Mouse (Mus musculus) sigmoid colon, adult 10 weeks (tissue): ENCODE results near the gene Ms4a7. TPM values are rescaled to one million over a fixed set of nuclear protein-coding genes. Genes with fewer than 3 reads are reported as not detected.

Source experiments
- polyA plus RNA-seq: library from polyadenylated mRNA; stranded (reverse); fragments of 350-450 nt; fragmentation: Illumina TruSeq; extraction: RNeasy Lipid Tissue Mini Kit (QIAGEN cat#74804); gene quantifications from one replicate; pipeline ENCODE4 v1.2.3, GENCODE M21; 2014; ENCODE audit warnings: low read depth, low replicate concordance

The Ms4a7 gene
- 24.3 TPM for polyA plus RNA-seq

DNA sequence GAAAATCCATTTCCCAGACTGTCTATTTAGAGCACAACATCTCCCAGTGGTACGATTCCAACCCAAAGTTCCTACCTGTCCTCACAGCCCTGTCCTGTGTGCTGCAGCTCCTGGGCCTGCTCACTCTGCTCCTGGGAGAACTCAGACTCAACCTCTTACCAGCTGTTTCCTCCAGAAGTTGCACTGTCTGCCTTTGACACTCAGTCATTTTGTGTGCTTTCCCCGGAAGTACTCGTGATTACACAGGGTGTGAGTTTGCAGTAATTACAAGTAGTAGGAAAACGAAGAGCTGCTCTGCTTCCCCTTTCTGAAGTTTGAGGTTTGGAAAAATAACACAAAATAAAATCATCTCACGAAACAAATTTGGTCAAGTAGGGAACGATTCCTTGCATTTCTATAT lies at the start of gene Ms4a7:
Ms4a7 (minus strand) TSS at position 215 of the 400 bp plus-strand sequence.

GRCm38 (mm10) chr19:11375273-11375672 lies 39.3 kb upstream of the Ms4a7 start, which contains the start of gene Ms4a4a:
TSS of gene Ms4a4a (plus strand) at chr19:11375523.

DNA sequence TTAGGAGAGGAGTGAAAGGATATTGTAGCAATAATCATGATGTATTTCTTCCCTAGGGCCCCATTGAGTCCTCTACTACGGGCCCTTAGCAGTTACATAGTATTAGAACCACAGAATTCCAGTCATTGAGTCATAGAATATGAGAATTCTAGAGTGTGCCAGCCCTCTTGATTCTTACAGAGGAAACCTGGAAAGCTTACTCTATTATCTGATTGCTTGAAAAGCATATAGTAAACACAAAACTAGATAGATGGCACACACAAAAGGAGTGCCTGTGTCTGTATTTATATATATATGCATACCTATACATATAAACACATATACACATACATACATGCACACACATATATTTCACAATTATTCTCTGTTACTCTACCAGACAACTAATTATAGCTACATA lies 21.6 kb downstream of the Ms4a7 start, which contains the start of gene Ms4a14:
Ms4a14 (minus strand) TSS at position 101 of the 400 bp plus-strand sequence.

DNA sequence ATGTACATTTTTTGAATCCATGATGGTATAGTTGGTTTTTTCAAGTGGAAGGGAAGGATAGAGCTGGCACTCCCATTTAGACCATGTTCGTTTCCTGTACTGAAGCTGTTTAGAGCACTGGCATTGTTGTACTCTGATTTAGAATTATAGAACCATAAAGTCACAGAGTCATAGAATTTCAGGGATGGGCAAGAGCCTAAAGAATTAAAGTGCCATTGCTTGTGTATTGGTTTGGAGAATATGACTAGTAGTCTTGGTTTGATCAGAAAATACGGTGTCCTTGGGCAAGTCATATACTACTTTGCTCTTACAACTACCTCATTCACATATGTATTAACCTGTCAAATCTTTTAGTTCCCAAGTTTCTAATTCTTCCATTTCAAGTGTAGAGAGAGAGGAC lies 52.2 kb downstream of the Ms4a7 start, which contains the start of gene Ms4a5:
Ms4a5 (minus strand) TSS at position 101 of the 400 bp plus-strand sequence.

Other genes with a start within 250 kb of the Ms4a7 start
- not detected for gene 1700017D01Rik, start 205.3 kb downstream of the Ms4a7 start, polyA plus RNA-seq
- not detected for gene 1700025F22Rik, start 170.8 kb downstream of the Ms4a7 start, polyA plus RNA-seq
- not detected for gene Ms4a13, start 139.4 kb downstream of the Ms4a7 start, polyA plus RNA-seq
- 57.5 TPM for gene Ms4a12, start 103.7 kb downstream of the Ms4a7 start, polyA plus RNA-seq
- 47.6 TPM for gene Ms4a1, start 69.9 kb downstream of the Ms4a7 start, polyA plus RNA-seq
- gene Ms4a5, start 52.3 kb downstream of the Ms4a7 start, polyA plus RNA-seq = 0.63 TPM
- 6.3 TPM for gene Ms4a14, start 21.7 kb downstream of the Ms4a7 start, polyA plus RNA-seq
- gene Ms4a4a, start 39.4 kb upstream of the Ms4a7 start, polyA plus RNA-seq = 13.7 TPM
- gene Ms4a4c, start 68.6 kb upstream of the Ms4a7 start, polyA plus RNA-seq = 11.6 TPM
- gene Ms4a4b, start 107.4 kb upstream of the Ms4a7 start, polyA plus RNA-seq = 19.9 TPM
- gene Ms4a6c, start 133.2 kb upstream of the Ms4a7 start, polyA plus RNA-seq = 28.8 TPM
- gene Gm8369, start 149.8 kb upstream of the Ms4a7 start, polyA plus RNA-seq = 12.7 TPM
- 23.9 TPM for gene Ms4a6b, start 180.4 kb upstream of the Ms4a7 start, polyA plus RNA-seq
- 47.9 TPM for gene Ms4a4d, start 200.7 kb upstream of the Ms4a7 start, polyA plus RNA-seq